Mouse (Mus musculus) CH12.LX (cell line): ENCODE measurements at regions not wholly inside any gene's neighbourhood (a gene's known extent, or its start where the extent isn't known, plus 50 kb on each side); places are given as distances from the start of the nearest gene placed in this dataset.

ENCODE experiments used
- CHD1 ChIP-seq: IDR thresholded peaks from 2 replicates; pipeline ENCODE4 v1.6.1; 2012; ENCODE audit warnings: low read depth, low read length, improper control_type of control experiment, inconsistent platforms
- CTCF ChIP-seq, 2 experiments: IDR thresholded peaks in 1 of 2; conservative IDR thresholded peaks in 1 of 2; 2 replicates each; pipeline ENCODE4 v1.5.1; 2011 to 2012; ENCODE audit warnings: low read depth in 2 of 2, low read length in 2 of 2, improper control_type of control experiment in 1 of 2, inconsistent platforms in 1 of 2, mild to moderate bottlenecking in 1 of 2, moderate library complexity in 1 of 2
- E2F4 ChIP-seq: IDR thresholded peaks from 2 replicates; pipeline ENCODE4 v1.6.1; 2011; ENCODE audit warnings: low read depth, low read length, improper control_type of control experiment; ENCODE audit not compliant: insufficient replicate concordance
- MAZ ChIP-seq: IDR thresholded peaks from 2 replicates; pipeline ENCODE4 v1.6.1; 2012; ENCODE audit warnings: low read depth, mild to moderate bottlenecking, inconsistent platforms, low read length, improper control_type of control experiment, moderate library complexity
- POLR2A ChIP-seq: IDR thresholded peaks from 2 replicates; pipeline ENCODE4 v1.6.1; 2011; ENCODE audit warnings: low read depth, mild to moderate bottlenecking, improper control_type of control experiment, low read length
- RCOR1 ChIP-seq: conservative IDR thresholded peaks from 2 replicates; pipeline ENCODE4 v1.6.1; 2012; ENCODE audit warnings: low read depth, mild to moderate bottlenecking, inconsistent platforms, low read length, improper control_type of control experiment
- ZC3H11A ChIP-seq: IDR thresholded peaks from 2 replicates; pipeline ENCODE4 v1.6.1; 2012; ENCODE audit warnings: low read depth, mild to moderate bottlenecking, inconsistent platforms, low read length, improper control_type of control experiment

DNA sequence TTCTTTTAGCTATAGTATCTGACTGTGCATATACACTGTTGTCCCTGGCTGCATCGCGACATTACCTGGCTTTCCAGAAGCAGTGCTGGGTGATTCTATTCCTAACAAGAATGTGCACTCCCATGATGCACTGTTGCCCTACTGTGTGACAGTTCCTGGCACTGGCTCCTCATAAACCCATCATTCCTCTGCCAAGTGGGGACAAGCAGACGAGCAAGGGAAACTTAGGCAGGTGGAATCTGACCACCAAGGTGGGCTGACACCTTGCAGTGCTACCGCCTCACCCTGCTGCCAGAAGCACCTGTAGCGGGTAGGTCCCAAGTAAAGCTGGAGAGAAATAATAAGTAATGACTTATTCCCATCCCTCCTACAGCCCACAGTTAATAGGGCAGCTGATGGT is 167.5 kb upstream of the Camk1g start:
- no peak for TF ChIP-seq E2F4
- TF ChIP-seq CHD1 = no peak
- no peak for TF ChIP-seq ZC3H11A
- TF ChIP-seq POLR2A = no peak
- TF ChIP-seq CTCF (conservative IDR thresholded peaks at IDR 0.05 in 1 of 2, IDR thresholded peaks at IDR 0.05 in 1 of 2; ENCODE audit: low read depth in 2 of 2, low read length in 2 of 2) = no peak
- TF ChIP-seq RCOR1 = no peak
- TF ChIP-seq MAZ = no peak
